Mouse (Mus musculus): ENCODE data around the gene Arhgap6.

GRCm38 (mm10) chrX:169319945-169320667 is 525.2 kb downstream of the Arhgap6 start, which contains the start of gene Hccs:
- TF ChIP-seq EP300 (IDR thresholded peaks at IDR 0.05; ENCODE audit: insufficient read depth, low read depth, low read length) (0 out of 2 replicates have a peak, but pooled peaks have one; percentile 13), CTCF (IDR thresholded peaks at IDR 0.05) (no peak), POLR2A (IDR thresholded peaks at IDR 0.05; ENCODE audit: insufficient read depth, low read depth, low read length) (no peak)

Measured in heart, adult 2 months (tissue).